Mouse (Mus musculus) adrenal gland (tissue): ENCODE results near the gene Rpusd2.
"Not testable (repeated sequence)": the region's sequence is repeated elsewhere in the genome, so short reads cannot be mapped to it uniquely, and the experiment has no call there.

Source experiments
- intact Hi-C: fragments of 180-260 bp; cut with DNase I; formaldehyde crosslinking; loops from one replicate; pipeline ENCODE4 v1.15.1; 2025
- long read RNA-seq, 2 experiments: library from polyadenylated mRNA; unstranded; transcript quantifications; one replicate each; pipeline ENCODE4 v2.0.0; 2020; ENCODE audit warnings: borderline replicate concordance in 1 of 2; ENCODE audit not compliant: insufficient replicate concordance in 1 of 2

Rpusd2 gene
- long read RNA-seq, experiment 1, partial matches to known transcripts = 0 of 1 reads
- long read RNA-seq, experiment 1, other reads (novel, unspliced or antisense) = 1 of 1 reads
- long read RNA-seq, experiment 2, partial matches to known transcripts = 0 of 2 reads
- long read RNA-seq, experiment 2, other reads (novel, unspliced or antisense) = 0 of 2 reads

DNA sequence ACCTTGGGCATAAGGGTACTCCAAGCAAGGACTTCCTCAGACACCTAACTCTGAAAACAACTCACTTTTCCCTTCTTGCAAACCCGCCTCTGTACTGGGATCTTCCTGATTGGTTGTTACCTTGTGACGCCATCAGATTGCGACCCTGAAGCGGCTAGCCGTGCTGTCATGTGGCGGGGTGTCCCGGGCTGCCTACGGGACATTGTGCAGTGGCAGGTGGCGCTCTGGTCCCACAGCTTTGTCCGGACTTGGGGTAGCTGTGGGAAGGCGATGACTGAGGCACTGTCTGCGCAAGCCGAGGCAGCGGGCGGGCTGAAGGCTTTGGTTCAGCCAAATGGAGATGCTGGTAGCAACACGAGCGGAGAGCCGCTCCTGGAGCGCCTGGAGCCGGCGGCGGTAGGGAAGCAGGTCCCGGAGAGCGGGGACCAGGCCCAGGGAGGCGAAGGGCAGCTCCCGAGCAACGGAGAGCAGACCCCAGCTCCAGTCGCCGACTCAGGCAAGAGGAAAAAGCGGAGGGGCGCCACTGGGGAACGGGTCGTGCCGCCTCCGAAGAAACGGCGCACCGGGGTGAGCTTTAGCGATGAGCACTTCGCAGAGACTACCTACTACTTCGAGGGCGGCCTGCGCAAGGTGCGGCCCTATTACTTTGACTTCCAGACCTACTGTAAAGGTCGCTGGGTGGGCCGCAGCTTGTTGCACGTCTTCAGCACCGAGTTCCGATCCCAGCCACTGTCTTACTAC lies at the start of gene Rpusd2:
TSS of gene Rpusd2 (plus strand) at position 135 of the 741 bp plus-strand sequence.
- intact Hi-C loops = loop anchor here (5.0 kb wide), 1 partner anchor 122 kb away; the partner anchor contains the start of gene Rmdn3

DNA sequence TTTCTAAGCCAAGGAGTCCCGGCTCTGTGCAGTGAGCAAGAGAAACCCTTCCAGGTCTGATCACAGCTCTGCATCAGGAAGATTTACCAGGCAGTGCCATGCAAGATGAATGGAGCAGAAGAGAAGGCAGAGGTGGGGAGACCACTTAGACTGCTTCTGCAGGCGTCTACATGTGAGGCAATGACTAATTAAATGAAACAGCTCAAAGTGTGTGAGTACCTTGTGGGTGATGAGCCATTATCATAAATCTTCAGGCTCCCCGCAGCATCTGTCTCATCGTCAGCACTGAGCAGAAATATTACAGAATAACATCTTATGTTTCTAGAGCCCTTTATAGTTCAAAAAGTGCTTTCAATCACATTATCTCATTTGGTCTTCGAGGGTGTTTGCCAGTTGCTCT lies 39.1 kb upstream of the Rpusd2 start:
- intact Hi-C loops = no loop called here

DNA sequence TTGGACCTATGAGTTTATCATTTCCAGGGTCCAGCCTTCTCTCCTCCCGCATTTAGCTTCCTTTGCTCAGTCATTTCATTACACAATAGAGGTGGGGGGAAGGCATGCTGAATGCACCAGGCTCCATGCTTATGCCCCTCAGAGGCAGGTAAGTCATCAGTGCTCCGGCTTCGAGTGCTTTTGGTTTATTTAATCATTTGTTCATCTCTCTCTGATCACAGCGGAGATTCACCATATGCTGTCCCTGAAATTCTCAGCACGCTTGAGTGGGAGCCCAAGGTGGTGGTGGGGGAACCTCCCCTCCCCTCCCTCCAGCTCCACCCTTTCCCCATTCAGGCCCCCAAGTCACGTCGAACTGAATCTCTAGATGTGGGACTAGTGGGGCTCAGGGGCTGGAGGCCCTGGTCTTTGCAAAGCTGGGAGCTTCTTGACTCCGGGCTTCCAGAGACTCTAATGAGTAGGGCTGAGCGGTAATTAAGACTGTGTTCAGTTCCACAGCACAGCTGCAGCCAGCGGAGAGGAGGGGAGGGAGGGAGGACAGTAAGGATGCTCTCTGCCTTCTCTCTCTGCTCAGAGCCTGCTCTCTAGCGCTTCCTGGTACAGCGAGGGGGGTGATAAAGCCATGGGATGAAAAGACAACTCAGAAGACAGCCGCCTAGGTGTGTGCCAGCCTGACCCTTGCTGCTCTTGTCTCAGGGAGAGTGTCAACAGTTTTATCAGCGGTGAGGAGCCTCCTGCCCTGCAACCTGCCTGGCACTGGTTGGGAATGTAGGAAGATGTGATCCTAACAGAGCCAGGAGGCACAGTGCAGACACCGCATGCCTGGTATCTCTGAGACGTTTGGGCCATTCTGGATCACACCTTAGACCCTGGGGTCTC lies 38.4 kb upstream of the Rpusd2 start:
- intact Hi-C loops = no loop called here

DNA sequence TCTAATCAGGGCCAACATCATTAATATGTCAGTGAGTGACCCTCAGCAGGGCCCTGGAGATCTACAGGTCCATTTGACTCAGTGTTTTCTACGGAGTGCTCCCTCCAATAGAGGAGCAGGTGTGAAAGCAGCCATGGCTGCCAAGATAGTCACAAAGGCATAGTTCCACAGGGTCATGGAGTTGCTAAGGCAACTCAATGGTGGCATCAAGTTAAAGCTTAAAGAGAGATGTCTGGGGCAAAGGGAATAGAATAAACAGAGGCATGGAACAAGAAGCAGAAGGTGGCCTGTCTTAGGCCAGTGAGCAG lies 37.8 kb upstream of the Rpusd2 start:
- intact Hi-C loops = no loop called here

- intact Hi-C loops = no loop called here
These were observed 36.3 kb upstream of the Rpusd2 start for GRCm38 (mm10) chr2:118998115-118998866.

- intact Hi-C loops = no loop called here
These were observed 35.5 kb upstream of the Rpusd2 start for GRCm38 (mm10) chr2:118999025-118999639.

- intact Hi-C loops = no loop called here
These were observed 27.7 kb upstream of the Rpusd2 start for GRCm38 (mm10) chr2:119006886-119007285.

GRCm38 (mm10) chr2:119009376-119009775 lies 25.2 kb upstream of the Rpusd2 start:
- intact Hi-C loops = no loop called here

GRCm38 (mm10) chr2:119014989-119015388 lies 19.6 kb upstream of the Rpusd2 start:
- intact Hi-C loops = no loop called here

GRCm38 (mm10) chr2:119015604-119016180 lies 18.9 kb upstream of the Rpusd2 start:
- intact Hi-C loops = no loop called here

GRCm38 (mm10) chr2:119016312-119016711 lies 18.3 kb upstream of the Rpusd2 start:
- intact Hi-C loops = not testable (repeated sequence)

DNA sequence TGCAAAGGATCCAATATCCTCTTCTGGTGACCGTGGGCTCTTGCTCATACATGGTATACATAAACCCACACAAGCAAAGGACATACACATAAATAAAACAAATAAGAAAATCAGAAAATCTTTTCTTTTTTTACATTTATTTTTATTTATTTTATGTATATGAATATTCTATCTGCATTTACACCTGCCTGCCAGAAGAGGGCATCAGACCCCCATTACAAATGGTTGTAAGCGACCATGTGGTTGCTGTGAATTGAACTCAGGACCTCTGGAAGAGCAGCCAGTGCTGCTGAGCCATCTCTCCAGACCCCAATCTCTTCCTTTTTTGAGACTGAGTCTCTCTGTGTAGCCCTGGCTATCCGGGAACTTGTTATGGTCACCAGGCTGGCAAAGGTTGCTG lies 16.9 kb upstream of the Rpusd2 start:
- intact Hi-C loops = no loop called here

DNA sequence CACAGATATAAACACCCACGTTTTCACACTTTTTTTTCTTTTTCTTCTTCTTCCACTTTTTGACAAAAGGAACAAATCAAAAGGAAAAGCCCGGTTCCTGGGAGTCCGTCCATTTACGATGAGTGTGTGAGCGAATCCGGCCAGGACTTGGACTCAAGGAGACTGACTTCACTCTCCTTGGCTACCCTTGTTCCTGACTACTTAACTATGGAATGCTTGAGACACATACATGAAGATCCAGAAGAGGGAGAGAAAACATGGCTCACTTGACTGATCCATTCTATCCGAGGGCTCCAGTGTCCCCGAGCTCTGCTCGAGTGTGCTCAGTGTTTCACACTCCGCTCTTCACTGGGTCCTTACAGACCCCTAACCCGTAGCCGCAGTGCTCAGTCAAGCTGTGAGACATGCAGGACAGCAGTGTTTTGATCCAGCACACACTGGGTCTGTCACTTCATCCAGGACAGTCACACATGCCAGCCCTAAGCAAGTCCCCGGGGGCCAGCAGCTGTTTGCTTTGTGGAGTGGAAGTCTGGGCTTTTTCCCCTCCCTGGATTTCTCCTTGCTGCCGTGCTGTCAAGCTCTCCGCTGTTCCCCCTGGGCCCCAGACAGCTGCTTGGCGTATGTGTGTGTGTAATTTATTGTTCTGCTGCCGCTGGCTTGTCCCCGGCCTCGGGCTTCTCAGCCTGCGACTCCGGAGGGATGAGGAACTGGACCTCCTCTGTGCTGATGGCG lies 16.0 kb upstream of the Rpusd2 start:
- intact Hi-C loops = no loop called here

DNA sequence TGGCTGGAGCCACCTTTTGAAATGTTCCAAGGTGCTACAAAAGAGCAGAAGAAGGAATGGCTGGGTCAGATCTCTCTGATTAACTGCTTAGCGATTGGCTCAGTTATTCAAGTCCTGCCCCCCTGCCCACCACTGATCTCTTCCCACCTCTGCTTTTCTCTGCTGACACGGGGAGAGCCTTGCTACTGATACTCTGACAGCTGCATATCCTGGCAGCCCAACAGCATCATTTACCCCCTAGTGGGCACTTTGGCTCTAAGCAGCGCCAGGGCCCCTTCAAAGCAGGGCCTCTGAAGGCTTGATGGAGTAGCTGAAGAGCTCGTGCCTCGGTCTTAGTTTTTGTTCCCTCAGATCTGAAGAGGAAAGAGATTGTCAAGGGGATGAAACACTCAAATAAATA lies 15.5 kb upstream of the Rpusd2 start:
- intact Hi-C loops = no loop called here

GRCm38 (mm10) chr2:119019538-119019937 lies 15.1 kb upstream of the Rpusd2 start:
- intact Hi-C loops = no loop called here

GRCm38 (mm10) chr2:119023154-119023660 lies 11.4 kb upstream of the Rpusd2 start:
- intact Hi-C loops = no loop called here

DNA sequence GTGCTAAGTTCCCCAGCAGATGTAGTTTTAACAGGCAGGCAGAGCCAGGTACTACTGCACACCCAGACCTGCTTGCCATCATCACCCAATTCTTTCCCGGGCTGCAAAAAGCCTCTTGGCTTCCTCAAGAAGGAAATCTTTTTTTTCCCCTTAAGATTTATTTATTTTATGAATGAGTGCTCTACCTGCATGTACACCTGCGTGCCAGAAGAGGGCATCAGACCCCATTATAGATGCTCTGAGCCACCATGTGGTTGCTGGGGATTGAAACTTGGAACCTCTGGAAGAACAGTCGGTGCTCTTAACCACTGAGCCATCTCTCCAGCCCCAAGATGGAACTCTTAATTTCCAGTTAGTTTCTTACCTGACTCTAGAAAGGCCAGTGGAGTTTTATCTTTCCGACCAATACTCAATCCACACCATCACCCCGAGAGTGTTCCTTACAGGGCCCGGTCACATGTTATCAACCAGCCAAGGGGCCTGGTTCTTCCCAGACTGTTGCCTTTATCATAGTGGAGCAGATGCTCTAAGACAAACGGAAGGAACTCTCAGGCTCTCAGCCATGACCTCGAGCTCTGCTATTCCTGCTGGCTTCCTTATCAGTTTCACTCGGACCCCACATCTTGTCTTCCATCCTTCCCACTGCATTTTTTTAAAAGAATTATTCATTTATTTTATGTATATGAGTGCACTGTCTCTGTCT lies 9.9 kb upstream of the Rpusd2 start:
- intact Hi-C loops = no loop called here

- intact Hi-C loops = no loop called here
These were observed 9.4 kb upstream of the Rpusd2 start for GRCm38 (mm10) chr2:119025239-119025616.

GRCm38 (mm10) chr2:119026951-119027350 lies 7.6 kb upstream of the Rpusd2 start:
- intact Hi-C loops = no loop called here
